Mouse (Mus musculus): ENCODE results near the gene Pafah1b3. TPM values are rescaled to one million over a fixed set of nuclear protein-coding genes. Genes with fewer than 3 reads are reported as not detected.

Pafah1b3 gene
- polyA plus RNA-seq, 1 experiment from 2014 or later = 142 TPM

- WGBS = 95% methylated on average over 2 of the region's 2 CpGs
- Histone ChIP-seq H3K4me1 (ENCODE audit: control insufficient read depth in 2 of 2, insufficient read depth in 2 of 2, low read length in 2 of 2) (peaks cover 8 to 11% of the 10 kb centered on the region in 2 experiments; a peak in 3 of 4 replicates), H3K9ac (ENCODE audit: low read length) (no peak overlapping the region), H3K4me2 (ENCODE audit: low read length) (no peak overlapping the region), H3K36me3 (ENCODE audit: control insufficient read depth, insufficient read depth, low read length) (peaks cover 6% of the 10 kb centered on the region; the same call in 1 of the 2 replicates), H3K27me3 (ENCODE audit: control insufficient read depth, insufficient read depth, low read length) (no peaks in the 10 kb centered on the region), H3K27ac (replicated peaks in 1 of 2; ENCODE audit: control insufficient read depth in 1 of 2, insufficient read depth in 1 of 2, low read depth in 2 of 2, low read length in 2 of 2) (no peak overlapping the region), H3K4me3 (ENCODE audit: control insufficient read depth in 1 of 2, insufficient read depth in 1 of 2, low read depth in 1 of 2, low read length in 2 of 2) (no peak overlapping the region), H3K9me3 (ENCODE audit: control insufficient read depth, low read length) (no peaks in the 10 kb centered on the region)
- no peak for ATAC-seq (ENCODE audit: insufficient number of reproducible peaks, insufficient read depth, low FRiP score, low read depth)
Observed at GRCm38 (mm10) chr7:25323219-25323618, 25.4 kb upstream of the Pafah1b3 start.

GRCm38 (mm10) chr7:25322058-25322484 is 24.3 kb upstream of the Pafah1b3 start:
- H3K9me3 ChIP-seq (ENCODE audit: control insufficient read depth, low read length) = no peaks in the 10 kb centered on the region
- no peaks in the 10 kb centered on the region for H3K27me3 ChIP-seq (ENCODE audit: control insufficient read depth, insufficient read depth, low read length)
- H3K27ac ChIP-seq (replicated peaks in 1 of 2; ENCODE audit: control insufficient read depth in 1 of 2, insufficient read depth in 1 of 2, low read depth in 2 of 2, low read length in 2 of 2) = peak overlapping the region; percentile 71
- peak; percentile 28; the same call in 1 of the 2 replicates for ATAC-seq (ENCODE audit: insufficient number of reproducible peaks, insufficient read depth, low FRiP score, low read depth)
- peak overlapping the region; percentile 54 for H3K9ac ChIP-seq (ENCODE audit: low read length)
- peak overlapping the region; percentile 51 for H3K4me2 ChIP-seq (ENCODE audit: low read length)
- peaks cover 12 to 17% of the 10 kb centered on the region in 2 experiments; a peak in 3 of 4 replicates for H3K4me1 ChIP-seq (ENCODE audit: control insufficient read depth in 2 of 2, insufficient read depth in 2 of 2, low read length in 2 of 2)
- WGBS = 5% methylated on average over 6 of the region's 6 CpGs
- no peaks in the 10 kb centered on the region for H3K36me3 ChIP-seq (ENCODE audit: control insufficient read depth, insufficient read depth, low read length)
- no peak overlapping the region; a peak in 1 of 4 replicates for H3K4me3 ChIP-seq (ENCODE audit: control insufficient read depth in 1 of 2, insufficient read depth in 1 of 2, low read depth in 1 of 2, low read length in 2 of 2)

GRCm38 (mm10) chr7:25317446-25317999 is 19.7 kb upstream of the Pafah1b3 start:
- Histone ChIP-seq H3K36me3 (ENCODE audit: control insufficient read depth, insufficient read depth, low read length) (no peaks in the 10 kb centered on the region), H3K4me3 (ENCODE audit: control insufficient read depth in 1 of 2, insufficient read depth in 1 of 2, low read depth in 1 of 2, low read length in 2 of 2) (peak overlapping the region; percentile 66 to 72), H3K9ac (ENCODE audit: low read length) (peak overlapping the region; percentile 85), H3K27me3 (ENCODE audit: control insufficient read depth, insufficient read depth, low read length) (peaks cover 32% of the 10 kb centered on the region), H3K4me1 (ENCODE audit: control insufficient read depth in 2 of 2, insufficient read depth in 2 of 2, low read length in 2 of 2) (peaks cover 17 to 34% of the 10 kb centered on the region in 2 experiments), H3K9me3 (ENCODE audit: control insufficient read depth, low read length) (no peaks in the 10 kb centered on the region), H3K27ac (replicated peaks in 1 of 2; ENCODE audit: control insufficient read depth in 1 of 2, insufficient read depth in 1 of 2, low read depth in 2 of 2, low read length in 2 of 2) (peak overlapping the region; percentile 56 to 57), H3K4me2 (ENCODE audit: low read length) (peak overlapping the region; percentile 94)
- no peak for ATAC-seq (ENCODE audit: insufficient number of reproducible peaks, insufficient read depth, low FRiP score, low read depth)
- WGBS = 14% methylated on average over 21 of the region's 21 CpGs

- H3K4me3 ChIP-seq (ENCODE audit: control insufficient read depth in 1 of 2, insufficient read depth in 1 of 2, low read depth in 1 of 2, low read length in 2 of 2) = peak within 1 kb of the TSS; percentile 66 to 72
- peaks cover 39% of the 10 kb centered on the region for H3K27me3 ChIP-seq (ENCODE audit: control insufficient read depth, insufficient read depth, low read length)
- WGBS = 1% methylated on average over 52 of the region's 52 CpGs
- peak; percentile 98 for ATAC-seq (ENCODE audit: insufficient number of reproducible peaks, insufficient read depth, low FRiP score, low read depth)
- peak within 1 kb of the TSS; percentile 56 to 57 for H3K27ac ChIP-seq (replicated peaks in 1 of 2; ENCODE audit: control insufficient read depth in 1 of 2, insufficient read depth in 1 of 2, low read depth in 2 of 2, low read length in 2 of 2)
- H3K4me1 ChIP-seq (ENCODE audit: control insufficient read depth in 2 of 2, insufficient read depth in 2 of 2, low read length in 2 of 2) = peaks cover 13 to 28% of the 10 kb centered on the region in 2 experiments
- H3K9ac ChIP-seq (ENCODE audit: low read length) = peak within 1 kb of the TSS; percentile 85
- H3K9me3 ChIP-seq (ENCODE audit: control insufficient read depth, low read length) = no peaks in the 10 kb centered on the region
- no peaks in the 10 kb centered on the region for H3K36me3 ChIP-seq (ENCODE audit: control insufficient read depth, insufficient read depth, low read length)
- peak within 1 kb of the TSS; percentile 94 for H3K4me2 ChIP-seq (ENCODE audit: low read length)
Observed at GRCm38 (mm10) chr7:25316532-25317445, 19.0 kb upstream of the Pafah1b3 start, which contains the start of gene Megf8. Megf8 (plus strand) TSS chr7:25317164.

GRCm38 (mm10) chr7:25315306-25316041 is 17.7 kb upstream of the Pafah1b3 start:
- Histone ChIP-seq H3K27ac (replicated peaks in 1 of 2; ENCODE audit: control insufficient read depth in 1 of 2, insufficient read depth in 1 of 2, low read depth in 2 of 2, low read length in 2 of 2) (no peak overlapping the region), H3K4me3 (ENCODE audit: control insufficient read depth in 1 of 2, insufficient read depth in 1 of 2, low read depth in 1 of 2, low read length in 2 of 2) (peak overlapping the region; percentile 22 to 66), H3K4me1 (ENCODE audit: control insufficient read depth in 2 of 2, insufficient read depth in 2 of 2, low read length in 2 of 2) (peaks cover 9 to 23% of the 10 kb centered on the region in 2 experiments), H3K27me3 (ENCODE audit: control insufficient read depth, insufficient read depth, low read length) (peaks cover 48% of the 10 kb centered on the region), H3K9ac (ENCODE audit: low read length) (peak overlapping the region; percentile 59), H3K4me2 (ENCODE audit: low read length) (peak overlapping the region; percentile 94), H3K36me3 (ENCODE audit: control insufficient read depth, insufficient read depth, low read length) (no peaks in the 10 kb centered on the region), H3K9me3 (ENCODE audit: control insufficient read depth, low read length) (no peaks in the 10 kb centered on the region)
- no peak for ATAC-seq (ENCODE audit: insufficient number of reproducible peaks, insufficient read depth, low FRiP score, low read depth)
- under 1% methylated on average over 64 of the region's 69 CpGs for WGBS

GRCm38 (mm10) chr7:25314606-25315305 is 17.0 kb upstream of the Pafah1b3 start:
- no peak for ATAC-seq (ENCODE audit: insufficient number of reproducible peaks, insufficient read depth, low FRiP score, low read depth)
- H3K27ac ChIP-seq (replicated peaks in 1 of 2; ENCODE audit: control insufficient read depth in 1 of 2, insufficient read depth in 1 of 2, low read depth in 2 of 2, low read length in 2 of 2) = no peak overlapping the region
- no peaks in the 10 kb centered on the region for H3K36me3 ChIP-seq (ENCODE audit: control insufficient read depth, insufficient read depth, low read length)
- H3K27me3 ChIP-seq (ENCODE audit: control insufficient read depth, insufficient read depth, low read length) = peaks cover 50% of the 10 kb centered on the region
- peak overlapping the region; percentile 94 for H3K4me2 ChIP-seq (ENCODE audit: low read length)
- H3K4me3 ChIP-seq (ENCODE audit: control insufficient read depth in 1 of 2, insufficient read depth in 1 of 2, low read depth in 1 of 2, low read length in 2 of 2) = peak overlapping the region; percentile 22 to 66
- peaks cover 9 to 23% of the 10 kb centered on the region in 2 experiments for H3K4me1 ChIP-seq (ENCODE audit: control insufficient read depth in 2 of 2, insufficient read depth in 2 of 2, low read length in 2 of 2)
- no peaks in the 10 kb centered on the region for H3K9me3 ChIP-seq (ENCODE audit: control insufficient read depth, low read length)
- WGBS = 3% methylated on average over 49 of the region's 51 CpGs
- H3K9ac ChIP-seq (ENCODE audit: low read length) = peak overlapping the region; percentile 59

GRCm38 (mm10) chr7:25313325-25313724 is 15.5 kb upstream of the Pafah1b3 start:
- Histone ChIP-seq H3K4me2 (ENCODE audit: low read length) (no peak overlapping the region), H3K4me1 (ENCODE audit: control insufficient read depth in 2 of 2, insufficient read depth in 2 of 2, low read length in 2 of 2) (peaks cover 9 to 23% of the 10 kb centered on the region in 2 experiments), H3K36me3 (ENCODE audit: control insufficient read depth, insufficient read depth, low read length) (no peaks in the 10 kb centered on the region), H3K9ac (ENCODE audit: low read length) (no peak overlapping the region), H3K27ac (replicated peaks in 1 of 2; ENCODE audit: control insufficient read depth in 1 of 2, insufficient read depth in 1 of 2, low read depth in 2 of 2, low read length in 2 of 2) (no peak overlapping the region), H3K27me3 (ENCODE audit: control insufficient read depth, insufficient read depth, low read length) (peaks cover 64% of the 10 kb centered on the region), H3K4me3 (ENCODE audit: control insufficient read depth in 1 of 2, insufficient read depth in 1 of 2, low read depth in 1 of 2, low read length in 2 of 2) (no peak overlapping the region), H3K9me3 (ENCODE audit: control insufficient read depth, low read length) (no peaks in the 10 kb centered on the region)
- WGBS = 26% methylated on average over 7 of the region's 7 CpGs
- no peak for ATAC-seq (ENCODE audit: insufficient number of reproducible peaks, insufficient read depth, low FRiP score, low read depth)

All from heart, embryonic 14.5 days (tissue).